Mouse (Mus musculus) lung, adult 2 months (tissue): ENCODE data around the gene Vav3.

ENCODE experiments used
- CTCF ChIP-seq: fragments of 200-500 bp; IDR thresholded peaks from 2 replicates; pipeline ENCODE4 v1.5.1; 2011; ENCODE audit warnings: mild to moderate bottlenecking, low read length, control low read depth; ENCODE audit not compliant: insufficient read depth
- POLR2A ChIP-seq: fragments of 200-500 bp; IDR thresholded peaks from 2 replicates; pipeline ENCODE4 v1.6.1; 2011; ENCODE audit warnings: low read depth, mild to moderate bottlenecking, control low read depth, low read length, borderline replicate concordance; ENCODE audit errors: extremely low read depth

- TF ChIP-seq CTCF = no peak
- no peak for TF ChIP-seq POLR2A
Observed at GRCm38 (mm10) chr3:109467288-109467687, 126.8 kb downstream of the Vav3 start.
